Mouse (Mus musculus): Measurements from ENCODE around the gene Rap1gap2.
A peak's percentile ranks its signal among the peaks of the same experiment; 100 is the strongest.

Rap1gap2 gene

DNA sequence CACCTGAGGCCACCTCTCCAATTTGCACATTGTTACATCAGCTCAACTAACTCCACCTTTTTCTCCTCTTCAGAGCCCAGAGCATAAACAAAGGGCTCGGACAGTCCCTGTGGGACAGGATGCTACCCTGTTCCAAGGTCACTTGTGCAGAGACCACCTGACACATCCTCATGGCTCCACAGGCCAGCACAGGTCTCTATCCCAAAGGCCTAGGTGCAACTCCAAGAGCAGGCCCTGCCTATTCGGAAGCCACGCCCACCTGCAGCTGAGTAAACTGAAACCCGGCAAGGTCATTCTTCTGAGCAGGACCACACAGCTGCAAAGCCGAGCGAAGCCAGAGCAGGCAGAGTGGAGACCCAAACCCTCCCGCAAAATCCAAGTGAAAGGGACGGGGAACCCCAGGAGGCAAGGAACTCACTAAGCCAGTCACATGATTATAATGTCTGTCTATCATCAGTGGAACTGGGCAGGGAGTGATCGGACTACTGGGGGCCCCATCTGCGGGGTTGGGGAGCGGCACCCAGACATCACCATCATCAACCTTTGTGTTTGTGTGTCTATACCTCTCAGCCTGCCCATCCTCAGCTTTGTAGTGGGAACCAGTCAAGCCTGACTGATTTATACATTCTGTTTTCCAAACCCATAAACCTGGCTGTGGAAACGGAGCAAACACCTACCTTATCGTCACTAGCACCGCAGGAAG is 74.4 kb downstream of the Rap1gap2 start:
- DNase-seq, result peak; percentile 60

DNA sequence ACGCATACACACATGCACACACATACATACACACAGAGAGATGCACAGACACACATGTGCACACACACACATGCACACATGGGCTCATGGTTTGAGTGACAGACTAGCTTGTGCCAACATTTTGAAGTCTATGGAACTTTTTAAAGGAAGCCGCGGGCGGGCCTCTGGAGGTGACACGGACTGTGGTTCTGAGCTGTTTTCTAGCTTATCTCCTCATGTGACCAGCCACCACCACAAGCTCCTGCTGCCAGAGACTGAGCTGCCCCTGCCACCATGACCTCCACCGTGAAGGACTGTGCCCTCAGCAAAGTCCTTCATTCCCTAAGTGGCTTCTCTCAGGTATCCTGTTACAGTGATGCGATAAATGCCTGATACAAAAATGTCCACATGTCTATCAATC is 76.3 kb downstream of the Rap1gap2 start:
- no peak for DNase-seq

DNA sequence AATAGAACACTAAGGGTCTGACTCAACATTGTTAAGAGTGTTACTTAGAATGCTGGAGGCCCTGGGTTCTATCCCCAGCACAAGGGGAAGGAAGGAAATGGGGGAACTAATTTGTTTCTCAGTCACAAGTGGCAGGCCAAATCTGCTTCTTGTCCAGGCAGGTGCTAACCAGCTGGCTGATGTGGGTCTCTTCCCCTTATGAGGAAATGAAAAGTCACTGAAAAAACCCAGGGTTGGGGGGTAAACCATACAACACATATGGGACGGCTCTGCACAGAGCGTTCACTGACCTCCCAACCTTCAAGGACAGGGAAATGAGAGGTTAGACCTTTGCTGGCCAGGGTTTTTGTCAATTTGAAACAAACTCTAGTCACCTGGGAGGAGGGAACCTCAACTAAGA is 77.7 kb downstream of the Rap1gap2 start:
- no peak for DNase-seq

DNA sequence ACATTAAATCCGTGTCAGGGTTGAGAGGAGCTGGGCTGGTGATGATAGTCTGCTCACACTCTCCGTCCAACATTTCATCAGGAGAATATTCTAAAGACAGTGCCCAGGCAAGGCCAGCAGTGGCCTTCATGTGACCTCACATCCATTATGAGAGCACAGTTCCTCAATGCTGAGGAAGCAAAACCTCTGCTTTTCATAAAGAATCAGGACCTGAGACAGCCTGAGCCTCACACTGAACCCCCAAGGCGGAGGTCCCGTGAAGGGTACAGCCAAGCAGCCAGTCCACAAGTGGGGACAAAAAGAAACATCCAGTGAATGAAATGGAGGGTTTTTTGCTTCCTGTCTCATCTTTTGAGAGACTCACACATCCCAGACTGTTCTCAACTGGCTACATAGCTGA is 78.3 kb downstream of the Rap1gap2 start:
- no peak for DNase-seq

DNA sequence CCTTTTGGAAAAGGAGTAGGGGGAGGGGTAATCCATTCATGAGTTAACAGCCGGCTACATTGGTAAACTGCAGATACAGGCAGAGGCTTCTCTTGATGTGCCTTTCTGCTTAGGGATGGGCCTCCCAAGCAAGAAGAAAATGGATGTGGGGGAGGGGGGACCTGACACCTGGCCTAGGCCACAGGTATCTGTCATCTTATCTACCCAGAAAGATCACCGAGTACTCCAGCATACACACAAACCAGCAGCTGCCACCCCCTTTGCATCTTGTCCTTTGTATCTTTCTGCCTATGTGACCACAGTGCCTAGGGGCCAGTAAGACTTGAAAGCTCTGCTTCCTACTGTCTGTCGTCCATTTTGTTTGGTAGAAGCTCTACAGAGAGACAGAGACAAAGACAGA is 79.0 kb downstream of the Rap1gap2 start:
- DNase-seq, result no peak

DNA sequence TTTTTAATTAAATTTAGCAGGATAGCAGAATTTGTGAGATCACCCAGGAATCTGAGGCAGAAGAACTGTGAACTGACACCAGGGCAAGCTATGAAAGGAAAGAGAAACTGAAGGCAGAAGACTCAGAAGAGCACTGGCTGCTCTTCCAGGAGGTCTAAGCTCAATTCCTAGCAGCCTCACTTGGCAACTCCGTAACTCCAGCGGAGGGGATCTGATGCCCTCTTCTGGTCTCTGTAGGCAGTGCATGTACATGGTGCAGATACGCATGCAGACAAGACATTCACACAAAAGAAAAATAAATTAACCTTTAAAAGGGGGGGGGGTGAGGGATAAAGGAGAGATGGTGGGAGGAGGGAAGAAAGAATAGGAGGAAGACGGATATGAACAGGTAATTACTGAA is 80.9 kb downstream of the Rap1gap2 start:
- peak; percentile 37 for DNase-seq

DNA sequence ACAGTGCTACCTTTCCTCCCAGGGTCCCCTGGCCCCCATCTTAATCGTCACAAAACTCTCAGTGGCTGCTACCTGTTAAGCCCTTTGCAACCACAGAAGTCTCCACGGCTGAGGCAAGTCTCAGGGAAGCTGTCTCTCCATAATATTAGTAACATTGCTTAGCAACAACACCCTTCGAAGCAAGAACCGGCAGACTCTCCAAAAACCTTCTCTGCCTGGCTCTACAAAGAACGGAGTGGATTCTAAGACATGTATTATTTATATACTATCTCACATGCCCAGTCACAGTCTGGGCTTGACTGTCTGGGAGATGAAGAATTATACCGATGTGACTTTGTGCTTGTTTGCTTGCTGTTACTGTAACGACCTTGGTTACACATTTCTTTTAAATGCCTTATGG is 83.2 kb downstream of the Rap1gap2 start:
- no peak for DNase-seq

DNA sequence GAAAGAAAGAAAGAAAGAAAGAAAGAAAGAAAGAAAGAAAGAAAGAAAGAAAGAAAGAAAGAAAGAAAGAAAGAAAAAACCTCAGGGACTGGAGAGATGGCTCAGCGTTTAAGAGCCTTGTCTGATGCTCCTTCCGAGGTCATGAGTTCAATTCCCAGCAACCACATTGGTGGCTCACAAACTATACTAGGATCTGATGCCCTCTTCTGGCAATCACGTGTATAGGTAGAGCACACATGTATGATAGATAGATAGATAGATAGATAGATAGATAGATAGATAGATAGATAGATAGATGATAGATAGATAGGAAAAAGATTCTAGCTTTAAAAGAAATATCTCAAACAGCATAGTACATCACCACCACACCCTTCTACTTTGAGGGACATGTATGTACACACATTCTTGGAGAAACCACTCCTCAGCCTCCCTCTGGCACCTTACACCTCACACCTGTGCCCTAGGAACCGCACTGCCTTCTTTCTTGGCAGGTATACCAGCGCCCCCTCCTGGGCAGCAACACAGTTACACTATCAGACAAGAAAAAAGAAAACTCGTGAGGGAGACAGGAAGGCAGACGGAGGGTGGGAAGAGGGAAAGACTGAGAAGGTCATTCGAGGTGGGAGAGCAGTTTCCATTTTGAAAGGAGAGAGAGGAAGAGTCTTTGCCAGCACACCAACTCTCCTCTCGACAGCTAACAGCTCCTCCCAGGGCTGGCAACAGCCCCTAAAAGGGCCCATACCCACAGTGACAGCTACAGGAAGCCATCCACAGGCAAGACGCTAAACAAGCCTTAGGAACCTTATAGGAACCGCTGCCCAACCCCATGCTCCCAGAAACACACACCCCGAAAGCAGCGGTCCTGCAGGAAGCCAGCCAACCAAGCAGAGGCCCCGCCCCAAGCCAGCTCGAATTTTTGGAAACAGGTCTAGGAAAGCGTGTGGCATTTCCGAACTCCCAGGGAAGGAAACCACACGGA is 84.2 kb downstream of the Rap1gap2 start:
- DNase-seq, result peak; percentile 58

DNA sequence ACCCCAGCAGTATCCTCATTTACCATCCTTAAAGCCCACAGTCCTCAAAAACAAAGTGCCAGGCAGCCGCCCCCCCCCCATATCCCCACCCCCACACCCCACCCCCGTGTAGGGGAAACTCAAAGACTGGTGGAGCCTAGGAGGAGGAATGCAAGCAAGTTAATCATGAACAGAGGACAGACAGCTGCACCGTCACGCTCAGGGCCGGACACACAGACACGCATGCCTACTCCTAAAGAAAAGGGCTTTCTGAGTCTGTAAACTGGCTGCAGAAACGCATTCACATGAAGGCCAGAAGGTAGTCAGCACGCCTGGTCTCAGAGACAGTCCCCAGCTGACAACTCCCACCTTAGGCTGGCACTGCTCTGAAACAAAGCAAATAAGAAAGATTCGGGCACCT is 85.1 kb downstream of the Rap1gap2 start:
- DNase-seq, result peak; percentile 28

DNA sequence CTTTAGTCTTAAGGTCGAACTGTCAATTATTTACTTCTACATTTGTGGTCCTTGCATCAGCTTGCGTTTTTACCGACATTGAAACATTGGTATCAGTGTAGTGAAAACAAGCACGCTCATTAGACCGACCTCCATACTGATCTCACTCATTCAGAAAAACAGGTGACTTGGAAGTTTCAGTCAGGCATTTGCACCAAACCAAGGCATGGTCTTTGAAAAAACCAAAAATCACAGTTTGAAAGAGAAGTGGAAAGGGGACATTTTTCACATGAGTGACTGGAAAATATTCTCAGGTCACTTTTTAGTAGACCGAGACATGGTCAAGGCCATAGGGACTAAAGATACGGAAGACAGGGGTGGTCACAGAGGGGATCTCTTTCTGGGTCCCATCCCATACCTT is 85.5 kb downstream of the Rap1gap2 start:
- DNase-seq, result no peak

DNA sequence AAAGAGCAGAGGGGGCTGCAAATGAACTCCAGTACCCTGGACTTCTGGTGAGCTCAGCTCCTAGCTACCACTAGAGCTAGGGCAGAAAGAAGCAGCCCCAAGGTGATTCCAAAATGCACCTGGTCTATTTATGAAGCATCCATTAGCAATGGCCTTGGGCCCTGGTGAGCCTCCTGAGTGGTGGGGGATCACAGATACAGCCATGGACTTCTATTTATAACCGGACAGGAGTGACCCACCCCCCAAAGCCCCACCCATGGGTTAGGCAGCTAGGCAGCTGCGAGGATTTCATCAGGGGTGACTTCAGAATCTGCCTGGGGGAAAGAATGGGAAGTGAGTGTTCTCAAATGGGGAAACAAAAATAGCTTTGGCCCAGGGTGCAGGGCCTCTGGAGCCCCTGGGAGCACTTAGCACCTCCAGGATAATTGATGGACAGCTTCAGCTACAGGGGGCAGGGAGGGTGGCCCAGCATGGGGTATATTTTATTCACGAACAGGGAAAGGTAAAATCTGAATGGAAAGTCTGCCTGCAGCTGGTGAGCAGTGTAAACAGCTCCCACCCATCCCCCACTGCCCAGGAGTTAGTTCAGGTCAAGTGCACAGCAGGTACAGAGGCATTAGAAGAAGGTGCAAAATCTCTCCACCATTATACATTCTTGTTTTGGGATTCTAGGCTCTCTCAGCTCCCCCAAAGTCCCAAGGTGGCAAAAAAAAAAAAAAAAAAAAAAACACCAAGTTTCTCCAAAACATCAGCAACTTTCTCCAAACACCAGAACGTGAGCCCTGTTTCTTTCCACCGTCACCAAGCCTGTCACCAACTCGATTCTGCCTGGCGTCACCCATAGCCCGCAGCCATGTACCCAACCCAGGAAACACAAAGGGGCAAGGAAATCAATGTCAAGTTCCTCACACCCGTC is 86.4 kb downstream of the Rap1gap2 start:
- peak; percentile 76 for DNase-seq

DNA sequence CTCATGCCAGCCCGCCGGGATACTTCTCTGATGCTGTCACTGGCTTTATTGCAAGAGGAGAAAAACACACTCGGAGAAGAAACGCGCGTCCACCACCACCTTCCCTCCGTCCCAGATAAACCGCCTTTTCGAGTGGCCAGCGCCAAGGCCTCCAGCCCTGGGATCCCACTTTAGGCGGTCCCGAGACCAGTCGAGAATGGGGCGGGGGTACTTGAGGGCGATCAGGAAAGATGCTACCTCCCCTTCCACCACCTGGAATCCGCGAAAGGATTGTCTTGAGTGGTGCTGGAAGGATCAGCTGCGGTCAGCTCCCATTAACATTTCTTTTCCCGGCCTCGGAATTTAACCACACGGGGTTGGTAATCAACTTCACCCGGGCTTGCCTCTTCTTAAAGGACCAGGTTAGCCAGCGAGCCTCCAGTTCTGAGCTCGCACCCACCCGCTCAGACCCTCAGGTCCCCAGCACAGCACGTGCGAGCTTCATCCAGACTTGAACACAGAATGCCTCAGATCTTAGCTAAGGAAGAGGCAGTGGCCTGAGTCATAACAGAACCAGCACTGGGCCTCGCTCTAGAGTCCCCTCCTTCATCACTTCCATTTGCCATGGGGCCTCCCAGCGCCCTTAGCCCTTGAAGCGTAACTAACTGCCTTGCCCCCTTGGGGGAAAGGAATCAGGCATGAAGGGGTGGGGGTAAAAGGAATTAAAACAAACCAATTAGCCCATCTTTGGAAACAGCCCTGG is 87.3 kb downstream of the Rap1gap2 start:
- DNase-seq, result no peak

DNA sequence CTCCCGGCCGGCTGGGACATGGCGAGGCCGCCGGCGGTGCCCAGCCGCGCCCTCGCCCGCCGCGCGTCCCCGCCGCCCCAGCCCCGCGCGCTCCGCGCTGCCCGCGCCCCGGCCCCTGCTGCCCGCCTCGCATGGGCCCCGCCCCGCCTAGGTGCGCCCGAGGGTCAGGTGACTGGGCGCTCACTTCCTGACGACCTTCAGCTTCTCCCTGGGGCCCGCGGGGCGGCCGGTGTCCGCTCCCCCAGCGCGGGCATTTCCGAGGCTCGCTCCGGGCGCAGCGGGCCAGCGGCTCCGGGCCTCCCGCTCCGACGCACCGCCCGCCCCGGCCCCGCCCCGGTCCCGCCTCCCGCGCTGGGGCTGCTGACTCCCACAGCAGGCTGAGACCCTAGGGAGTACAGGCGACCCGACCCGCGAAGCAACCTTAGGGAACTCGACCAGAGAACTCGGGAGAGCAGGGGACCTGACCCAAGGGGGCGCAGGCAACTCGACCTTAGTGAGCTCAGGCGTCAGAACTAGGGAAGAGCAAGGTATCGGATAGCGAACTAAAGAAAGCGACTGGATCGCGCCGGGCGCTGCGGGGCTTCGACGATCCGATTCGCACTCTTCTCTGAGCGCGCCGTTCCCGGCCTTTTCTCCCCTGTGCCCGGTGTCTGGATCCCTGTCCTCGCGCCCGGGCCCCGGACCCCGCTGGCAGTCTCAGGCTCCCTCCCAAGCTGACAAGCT is 88.1 kb downstream of the Rap1gap2 start:
- DNase-seq, result peak; percentile 82

DNA sequence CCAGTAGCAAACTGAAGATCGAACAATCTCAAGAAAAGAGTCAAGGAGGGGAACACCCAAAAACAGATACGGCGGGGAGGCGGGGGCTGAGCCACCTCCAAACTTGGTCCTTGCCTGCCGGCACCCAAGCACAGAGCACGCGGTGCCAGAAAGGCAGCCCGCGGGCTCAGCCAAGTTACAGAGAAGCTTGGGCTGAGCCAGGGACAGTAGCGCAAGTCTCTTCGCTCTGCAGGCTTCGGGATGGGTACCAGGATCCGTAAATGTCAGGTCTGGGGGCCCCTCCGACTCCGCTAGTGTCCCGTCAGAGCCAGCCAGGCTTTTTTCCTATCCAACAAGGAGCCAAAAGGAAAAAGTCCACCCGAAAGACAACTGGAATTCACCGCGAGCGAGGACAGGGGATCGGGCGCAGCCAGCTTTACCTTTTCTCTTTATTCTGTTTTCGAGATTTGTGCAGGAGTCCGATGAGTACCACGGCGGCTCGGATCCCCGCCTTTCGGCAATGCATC is 88.7 kb downstream of the Rap1gap2 start:
- DNase-seq, result no peak

DNA sequence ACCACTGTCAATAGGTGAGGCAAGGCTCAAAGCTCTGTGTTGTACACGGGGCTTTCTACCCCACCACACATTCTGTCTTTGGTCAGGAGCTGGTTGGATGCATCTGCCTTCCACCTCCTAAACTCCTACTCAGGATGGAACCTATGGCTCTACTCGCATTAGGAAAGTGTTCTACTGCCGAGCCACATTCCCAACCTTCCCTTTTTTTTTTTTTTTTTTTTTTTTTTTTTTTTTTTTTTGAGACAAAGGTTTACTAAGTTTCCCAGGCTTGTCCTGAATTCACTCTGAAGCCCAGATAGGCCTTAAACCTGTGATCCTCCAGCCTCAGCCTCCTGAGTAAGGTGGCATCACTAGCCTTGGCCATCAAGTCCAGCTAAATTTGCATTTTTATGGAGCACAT is 90.5 kb downstream of the Rap1gap2 start:
- DNase-seq, result no peak

DNA sequence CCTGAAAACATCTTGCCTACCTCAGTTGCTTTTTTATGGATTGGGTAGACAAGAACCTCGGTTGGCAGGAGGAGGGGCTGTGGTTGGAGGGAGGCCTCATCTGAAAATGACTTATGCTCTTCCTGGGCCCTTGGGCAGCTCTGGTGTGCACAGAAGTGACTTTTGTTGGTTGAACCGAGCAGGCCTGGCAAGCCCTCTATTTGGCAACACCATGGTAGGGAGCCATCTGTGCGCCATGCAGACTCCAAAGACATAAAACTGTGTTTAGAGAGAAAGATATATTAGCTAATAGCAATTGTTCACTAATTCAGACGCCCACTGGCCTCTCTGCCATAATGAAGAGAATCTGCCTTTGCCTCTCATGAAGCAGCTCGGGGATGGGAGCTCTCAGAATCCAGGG is 94.6 kb downstream of the Rap1gap2 start:
- no peak for DNase-seq

DNA sequence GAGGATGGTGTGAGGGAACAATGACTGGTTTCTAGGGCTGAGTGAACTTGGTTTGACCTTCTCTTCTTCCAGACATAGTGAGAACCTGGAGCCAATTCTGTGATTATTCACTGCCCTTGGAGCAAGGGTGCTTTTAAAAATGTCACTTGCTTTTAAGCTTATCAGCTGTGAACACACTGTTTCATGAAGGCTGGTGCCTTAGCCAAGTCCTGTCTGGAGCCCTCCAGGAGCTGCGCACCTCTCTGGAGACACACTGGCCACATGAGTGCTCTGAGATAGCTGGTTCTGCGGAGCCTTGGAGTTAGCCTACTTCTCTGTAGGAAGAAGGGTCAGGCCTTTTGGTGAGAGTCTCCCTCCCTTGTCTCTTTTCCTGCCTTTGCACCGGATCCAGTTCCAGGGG is 95.7 kb downstream of the Rap1gap2 start:
- no peak for DNase-seq

DNA sequence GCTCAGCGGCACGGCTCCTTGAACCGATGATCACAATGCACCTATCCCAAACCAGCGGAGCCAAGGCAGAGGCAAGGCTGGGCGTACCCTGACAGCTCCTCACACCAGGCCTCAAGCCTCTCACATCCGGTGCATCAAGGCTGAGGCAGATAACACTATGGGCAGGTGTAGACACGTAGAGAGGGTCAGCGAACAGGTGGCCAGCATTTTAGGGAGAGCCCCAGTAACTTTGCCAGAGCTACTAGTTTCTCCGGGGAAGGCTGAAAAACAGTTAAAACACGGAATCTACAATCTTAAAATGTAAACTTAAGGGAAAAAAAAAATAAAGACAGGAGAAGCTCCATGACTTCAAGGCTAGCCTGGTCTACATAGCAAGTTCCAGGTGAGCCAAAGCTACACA is 98.1 kb downstream of the Rap1gap2 start:
- no peak for DNase-seq

DNA sequence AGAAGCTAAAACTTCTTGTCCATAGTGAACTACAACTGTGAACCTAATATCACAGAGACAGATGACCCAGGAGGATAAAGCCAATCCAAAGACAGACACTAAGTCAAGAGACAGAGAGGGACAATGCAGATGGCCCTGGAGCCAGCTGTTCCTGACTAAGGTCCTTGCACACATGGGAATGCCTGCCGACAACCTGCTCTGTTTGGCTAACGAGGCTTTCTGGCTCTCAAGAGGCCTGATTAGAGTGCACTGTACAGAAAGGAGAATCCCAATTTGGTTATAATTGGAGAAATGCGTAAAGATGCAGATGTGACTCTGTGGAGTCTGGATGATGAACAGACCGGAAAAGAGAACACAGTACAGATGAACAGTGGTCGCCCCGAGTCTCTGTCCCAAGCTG is 104.4 kb downstream of the Rap1gap2 start:
- DNase-seq, result no peak

DNA sequence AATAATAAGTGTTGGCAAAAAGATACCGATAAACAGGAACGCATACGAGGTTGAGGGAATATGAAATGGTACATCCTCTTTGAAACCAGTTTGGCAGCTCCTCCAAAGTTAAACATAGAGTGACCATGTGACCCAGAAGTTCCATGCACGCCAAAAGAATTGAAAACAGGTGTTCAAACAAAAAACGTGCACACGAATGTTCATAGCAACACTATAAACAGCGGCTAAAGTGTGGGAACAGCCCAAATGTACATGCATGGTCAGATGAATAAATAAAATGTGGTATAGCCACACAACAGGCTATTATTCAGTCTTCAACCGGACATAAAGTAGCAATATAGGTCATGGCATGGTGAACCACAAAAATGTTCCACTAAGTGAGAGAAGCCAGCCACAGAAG is 108.2 kb downstream of the Rap1gap2 start:
- DNase-seq, result no peak

DNA sequence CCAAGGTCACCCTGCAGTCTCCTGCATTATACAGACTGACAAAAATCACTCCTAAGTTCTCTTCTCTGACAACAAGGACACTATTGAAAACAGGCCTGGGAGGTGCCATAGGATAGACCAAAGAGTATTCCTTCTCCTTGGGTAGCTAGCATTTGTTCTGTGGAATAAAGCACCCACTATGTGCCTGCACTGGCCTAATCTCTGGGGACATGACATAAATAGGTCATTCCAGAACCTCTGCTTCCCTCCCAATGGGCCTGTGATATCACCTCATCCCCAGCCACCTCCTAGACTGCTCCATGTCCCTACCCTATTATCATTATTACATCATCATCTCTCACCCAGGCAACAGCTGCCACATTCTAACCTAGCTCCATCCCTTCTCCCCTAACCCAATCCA is 108.7 kb downstream of the Rap1gap2 start:
- no peak for DNase-seq

DNA sequence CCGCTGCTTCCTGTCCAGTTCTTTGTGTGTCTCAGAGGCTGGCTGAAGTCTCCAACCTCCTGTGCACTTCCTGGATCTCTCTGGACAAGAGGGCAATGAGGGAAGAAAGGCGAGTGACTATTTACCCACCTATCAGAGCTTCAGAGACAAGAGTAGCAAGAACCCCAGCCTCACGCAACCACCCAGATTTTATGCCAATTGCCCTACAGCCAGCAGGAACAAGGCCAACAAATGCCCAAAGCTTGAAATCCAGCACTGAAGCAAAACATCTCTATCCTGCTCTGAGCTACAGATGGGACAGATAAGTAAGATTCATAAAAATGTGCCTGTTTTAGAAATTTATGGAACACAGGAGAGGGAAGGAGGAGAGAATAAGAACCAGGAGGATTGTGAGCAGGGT is 109.7 kb downstream of the Rap1gap2 start:
- no peak for DNase-seq

Measured in kidney, adult 18-20 months (tissue).